Comparison of ENCODE assay signal across 8 mouse cellular contexts in genomic region chr3:142620111-142620955, GRCm38 (mm10). TPM values are rescaled to one million over a fixed set of nuclear protein-coding genes. Genes with fewer than 3 reads are reported as not detected.
A peak's percentile ranks its signal among the peaks of the same experiment; 100 is the strongest.
DNase-seq lines count a peak whose midpoint lies in the region; ATAC-seq and TF ChIP-seq lines count a peak whose summit lies in the region.

Gbp2 (plus strand) TSS chr3:142620602.

- no peak for TF ChIP-seq POLR2A in bone marrow macrophage, adult 2 months (IDR thresholded peaks at IDR 0.05; ENCODE audit: borderline replicate concordance, low read depth, low read length)

- no peaks in the 10 kb centered on the region for H3K27me3 ChIP-seq in hindbrain, embryonic 14.5 days (ENCODE audit: control insufficient read depth, insufficient read depth, low read length)

- WGBS in hindbrain, embryonic 14.5 days: 80% methylated on average over 4 of the region's 4 CpGs

- peak within 1 kb of the TSS; percentile 48 for H3K27ac ChIP-seq in bone marrow macrophage, adult 2 months (ENCODE audit: insufficient read depth, low read depth, low read length)
- H3K27ac ChIP-seq in hindbrain, embryonic 14.5 days: no peak within 1 kb of the TSS

- H3K36me3 ChIP-seq in hindbrain, embryonic 14.5 days (replicated peaks; ENCODE audit: control insufficient read depth, insufficient read depth): no peaks in the 10 kb centered on the region

- H3K4me2 ChIP-seq in hindbrain, embryonic 14.5 days (replicated peaks): no peak within 1 kb of the TSS

- H3K4me3 ChIP-seq in bone marrow macrophage, adult 2 months (ENCODE audit: insufficient read depth, low read length): peak within 1 kb of the TSS; percentile 61
- H3K4me3 ChIP-seq in hindbrain, embryonic 14.5 days (replicated peaks; ENCODE audit: low read length): no peak within 1 kb of the TSS

- H3K9ac ChIP-seq in hindbrain, embryonic 14.5 days: no peak within 1 kb of the TSS

- ATAC-seq in hindbrain, embryonic 14.5 days (ENCODE audit: low FRiP score): no peak

- peak; percentile 21 for DNase-seq in spleen, adult 12 weeks (ENCODE audit: low spot score)
- no peak for DNase-seq in spleen, postnatal 14 days (ENCODE audit: low spot score in 2 of 2)
- DNase-seq in heart, postnatal 36 days: peak; percentile 39 to 66
- DNase-seq in lung, adult 18-20 months: peak; percentile 67 to 85
- peak; percentile 5 for DNase-seq in testis, postnatal 14 days (ENCODE audit: low spot score)
- no peak for DNase-seq in hindbrain, embryonic 14.5 days (ENCODE audit: low spot score)
- no peak for DNase-seq in right cerebral cortex, postnatal 10 days (ENCODE audit: low spot score in 2 of 2)

- intact Hi-C loops in heart, postnatal 36 days (cut with DNase I): loop anchor here (1.0 to 10.0 kb wide), 3 partner anchors 60 to 336 kb away; partner anchors contain the start of genes Gbp3 and Gbp5

- TF ChIP-seq CTCF in bone marrow macrophage, adult 2 months (IDR thresholded peaks at IDR 0.05; ENCODE audit: low read depth, low read length): no peak

- no peaks in the 10 kb centered on the region for H3K9me3 ChIP-seq in hindbrain, embryonic 14.5 days (ENCODE audit: control insufficient read depth, low read length)

- H3K4me1 ChIP-seq in bone marrow macrophage, adult 2 months (ENCODE audit: control insufficient read depth, insufficient read depth, low read length): peaks cover 5% of the 10 kb centered on the region
- no peaks in the 10 kb centered on the region for H3K4me1 ChIP-seq in hindbrain, embryonic 14.5 days (replicated peaks; ENCODE audit: control insufficient read depth, insufficient read depth, low read length)

RNA-seq across cellular contexts. Expression of gene Gbp2, which starts in this region (rescaled TPM):
- polyA plus RNA-seq in bone marrow macrophage, adult 2 months (2012; ENCODE audit: insufficient read depth, insufficient read length, missing spikeins): 30.4 and 31.0 TPM in 2 replicates
- 10 to 100 TPM; 11.3 to 16.5 TPM for total RNA-seq in heart, postnatal 36 days (2021)
- 0.32 and 0.89 TPM in 2 replicates for polyA plus RNA-seq in hindbrain, embryonic 14.5 days (2014; fragmentation: Nextera tagmentation; extraction: Ambion mirVana)

Comparison
In these comparisons a context has a peak if more than half of its experiments do, and no peak if none do; other contexts are left out.
1. RNA of gene Gbp2 (polyA plus RNA-seq): 30.4 to 31.0 TPM in bone marrow macrophage, adult 2 months; 0.32 to 0.89 TPM in hindbrain, embryonic 14.5 days; every median in the first group is over 10 times any median in the second.
2. DNase-seq: peak in spleen, adult 12 weeks (single experiment), heart, postnatal 36 days (2 of 2), lung, adult 18-20 months (2 of 2) and testis, postnatal 14 days (single experiment); none in spleen, postnatal 14 days (0 of 2), hindbrain, embryonic 14.5 days (single experiment) and right cerebral cortex, postnatal 10 days (0 of 2).